Mouse (Mus musculus): ENCODE data around the gene Gm17334. TPM values are rescaled to one million over a fixed set of nuclear protein-coding genes. Genes with fewer than 3 reads are reported as not detected.
A peak's percentile ranks its signal among the peaks of the same experiment; 100 is the strongest.

Gm17334 gene
- polyA plus RNA-seq, 1 experiment from 2014 or later: not detected

DNA sequence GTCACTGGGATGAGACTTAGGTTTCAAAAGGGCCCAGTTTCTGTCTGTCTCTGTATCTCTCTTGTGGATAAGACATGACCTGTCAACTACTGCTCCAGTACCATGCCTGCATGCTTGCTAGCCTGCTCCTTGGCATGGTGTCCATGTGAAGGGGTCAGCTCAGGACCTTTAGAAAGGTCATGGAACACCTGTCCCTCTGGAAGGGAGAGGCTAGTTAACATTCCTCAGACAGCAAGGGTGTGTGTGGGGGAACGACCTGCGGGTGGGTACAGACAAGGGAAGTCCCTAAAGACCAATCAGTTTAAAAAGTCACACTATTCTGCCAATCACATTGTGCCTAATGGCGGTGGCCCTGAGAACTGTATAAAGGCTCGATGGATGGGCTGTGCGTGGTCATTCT is 28.0 kb upstream of the Gm17334 start:
- no peak overlapping the region for H3K27ac ChIP-seq (ENCODE audit: low read depth, low read length)
- H3K9ac ChIP-seq (ENCODE audit: low read depth, low read length): no peak overlapping the region
- H3K36me3 ChIP-seq (ENCODE audit: control insufficient read depth, insufficient read depth, low read length): no peaks in the 10 kb centered on the region
- no peaks in the 10 kb centered on the region for H3K9me3 ChIP-seq (ENCODE audit: control insufficient read depth, low read length)
- no peaks in the 10 kb centered on the region for H3K27me3 ChIP-seq (ENCODE audit: control insufficient read depth, insufficient read depth, low read length)
- peaks cover 18% of the 10 kb centered on the region; the same call in 1 of the 2 replicates for H3K4me1 ChIP-seq (ENCODE audit: control insufficient read depth, insufficient read depth, low read length)
- no peak overlapping the region for H3K4me2 ChIP-seq (replicated peaks; ENCODE audit: low read depth, low read length)
- no peak overlapping the region for H3K4me3 ChIP-seq (ENCODE audit: low read length)
- no peak for ATAC-seq (ENCODE audit: low FRiP score, low TSS enrichment)
- 79% methylated on average over 5 of the region's 5 CpGs for WGBS

DNA sequence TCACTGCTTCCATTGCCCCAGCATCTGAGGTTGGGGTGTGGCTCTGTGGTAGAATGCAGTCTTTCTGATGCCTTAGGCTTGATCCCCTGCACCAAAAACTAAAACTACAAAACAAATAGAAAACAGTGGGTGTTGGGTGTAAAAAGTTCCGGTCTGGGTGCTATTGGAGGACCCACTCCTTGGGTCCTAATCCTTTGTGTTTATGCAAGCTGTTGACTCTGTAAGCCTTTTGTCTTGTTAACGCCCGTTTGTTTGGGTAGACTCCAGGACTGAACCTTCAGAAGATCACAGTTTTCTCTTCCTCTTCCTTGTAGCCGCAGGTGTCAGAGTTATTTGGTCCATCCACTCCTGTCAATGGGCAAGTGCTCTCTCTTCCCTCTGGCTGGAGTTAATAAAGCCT is 27.0 kb upstream of the Gm17334 start:
- no peaks in the 10 kb centered on the region for H3K27me3 ChIP-seq (ENCODE audit: control insufficient read depth, insufficient read depth, low read length)
- no peaks in the 10 kb centered on the region for H3K9me3 ChIP-seq (ENCODE audit: control insufficient read depth, low read length)
- H3K9ac ChIP-seq (ENCODE audit: low read depth, low read length): no peak overlapping the region
- H3K4me2 ChIP-seq (replicated peaks; ENCODE audit: low read depth, low read length): no peak overlapping the region
- H3K36me3 ChIP-seq (ENCODE audit: control insufficient read depth, insufficient read depth, low read length): no peaks in the 10 kb centered on the region
- peaks cover 22% of the 10 kb centered on the region for H3K4me1 ChIP-seq (ENCODE audit: control insufficient read depth, insufficient read depth, low read length)
- H3K27ac ChIP-seq (ENCODE audit: low read depth, low read length): no peak overlapping the region
- ATAC-seq (ENCODE audit: low FRiP score, low TSS enrichment): no peak
- no peak overlapping the region for H3K4me3 ChIP-seq (ENCODE audit: low read length)
- WGBS: 64% methylated on average over 4 of the region's 4 CpGs

DNA sequence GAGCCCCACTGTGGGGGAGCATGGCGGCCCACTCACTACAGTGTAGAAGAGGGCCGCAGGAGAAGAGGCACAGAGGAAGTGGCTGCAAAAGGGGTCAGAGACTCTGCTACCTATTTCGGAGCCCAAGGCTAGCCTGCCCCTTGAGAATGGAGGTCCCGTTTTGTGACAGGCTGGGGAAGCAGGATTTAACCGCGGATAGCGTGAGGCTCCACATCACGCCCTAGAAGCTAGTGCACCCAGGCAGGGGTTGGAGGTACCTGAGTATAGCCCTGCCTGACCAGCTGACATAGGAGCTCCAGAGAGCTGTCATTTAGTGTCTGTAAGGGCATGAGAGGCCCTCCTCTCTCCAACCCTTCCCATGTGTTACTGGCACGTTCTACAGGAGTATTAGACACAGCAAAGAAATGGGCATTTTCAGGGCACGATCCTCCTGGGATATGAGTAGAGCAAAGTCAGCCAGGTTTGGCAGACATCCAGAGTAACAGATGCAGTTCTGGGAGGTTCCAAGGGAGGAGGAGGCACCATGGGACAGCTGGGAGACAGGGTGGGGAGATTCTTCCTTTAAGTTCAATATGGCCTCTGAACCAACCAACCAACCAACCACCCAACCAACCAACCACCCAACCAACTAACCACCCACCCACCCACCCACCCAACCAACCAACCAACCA is 25.2 kb upstream of the Gm17334 start:
- no peak overlapping the region for H3K9ac ChIP-seq (ENCODE audit: low read depth, low read length)
- H3K9me3 ChIP-seq (ENCODE audit: control insufficient read depth, low read length): no peaks in the 10 kb centered on the region
- no peak overlapping the region for H3K27ac ChIP-seq (ENCODE audit: low read depth, low read length)
- no peaks in the 10 kb centered on the region for H3K27me3 ChIP-seq (ENCODE audit: control insufficient read depth, insufficient read depth, low read length)
- H3K36me3 ChIP-seq (ENCODE audit: control insufficient read depth, insufficient read depth, low read length): no peaks in the 10 kb centered on the region
- ATAC-seq (ENCODE audit: low FRiP score, low TSS enrichment): no peak
- H3K4me2 ChIP-seq (replicated peaks; ENCODE audit: low read depth, low read length): no peak overlapping the region
- peaks cover 37% of the 10 kb centered on the region for H3K4me1 ChIP-seq (ENCODE audit: control insufficient read depth, insufficient read depth, low read length)
- WGBS: 96% methylated on average over 10 of the region's 10 CpGs
- H3K4me3 ChIP-seq (ENCODE audit: low read length): no peak overlapping the region

DNA sequence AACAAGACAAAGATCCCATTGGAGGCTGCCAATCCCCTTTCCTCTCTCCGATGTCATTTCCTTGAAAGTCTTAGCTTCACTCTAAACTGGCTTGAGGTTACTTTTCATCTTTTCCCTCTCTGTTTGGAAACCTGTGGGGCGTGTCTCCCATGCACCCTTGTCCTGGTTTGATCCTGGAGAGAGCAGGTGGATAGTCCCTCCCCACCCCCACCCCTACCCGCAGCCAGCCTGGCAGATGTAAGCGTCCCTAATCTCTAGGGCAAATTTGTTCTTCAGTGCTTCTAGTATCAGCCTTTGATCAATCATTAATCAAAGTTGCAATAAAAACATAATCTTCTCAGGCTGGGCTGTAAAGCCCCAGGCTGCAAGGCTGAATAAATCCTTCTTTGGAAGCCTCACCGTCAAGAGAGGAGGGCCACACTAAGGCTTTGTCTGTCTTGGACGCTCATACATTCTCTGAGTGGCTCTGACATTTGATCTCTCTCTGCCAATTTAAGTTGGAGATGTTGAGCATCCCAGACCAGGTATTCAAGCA is 24.5 kb upstream of the Gm17334 start:
- Histone ChIP-seq H3K4me1 (ENCODE audit: control insufficient read depth, insufficient read depth, low read length) (peaks cover 37% of the 10 kb centered on the region), H3K9ac (ENCODE audit: low read depth, low read length) (no peak overlapping the region), H3K36me3 (ENCODE audit: control insufficient read depth, insufficient read depth, low read length) (no peaks in the 10 kb centered on the region), H3K27ac (ENCODE audit: low read depth, low read length) (no peak overlapping the region; the same call in 1 of the 2 replicates), H3K27me3 (ENCODE audit: control insufficient read depth, insufficient read depth, low read length) (no peaks in the 10 kb centered on the region), H3K4me3 (ENCODE audit: low read length) (no peak overlapping the region), H3K9me3 (ENCODE audit: control insufficient read depth, low read length) (no peaks in the 10 kb centered on the region), H3K4me2 (replicated peaks; ENCODE audit: low read depth, low read length) (no peak overlapping the region)
- WGBS: 49% methylated on average over 6 of the region's 6 CpGs
- no peak for ATAC-seq (ENCODE audit: low FRiP score, low TSS enrichment)

DNA sequence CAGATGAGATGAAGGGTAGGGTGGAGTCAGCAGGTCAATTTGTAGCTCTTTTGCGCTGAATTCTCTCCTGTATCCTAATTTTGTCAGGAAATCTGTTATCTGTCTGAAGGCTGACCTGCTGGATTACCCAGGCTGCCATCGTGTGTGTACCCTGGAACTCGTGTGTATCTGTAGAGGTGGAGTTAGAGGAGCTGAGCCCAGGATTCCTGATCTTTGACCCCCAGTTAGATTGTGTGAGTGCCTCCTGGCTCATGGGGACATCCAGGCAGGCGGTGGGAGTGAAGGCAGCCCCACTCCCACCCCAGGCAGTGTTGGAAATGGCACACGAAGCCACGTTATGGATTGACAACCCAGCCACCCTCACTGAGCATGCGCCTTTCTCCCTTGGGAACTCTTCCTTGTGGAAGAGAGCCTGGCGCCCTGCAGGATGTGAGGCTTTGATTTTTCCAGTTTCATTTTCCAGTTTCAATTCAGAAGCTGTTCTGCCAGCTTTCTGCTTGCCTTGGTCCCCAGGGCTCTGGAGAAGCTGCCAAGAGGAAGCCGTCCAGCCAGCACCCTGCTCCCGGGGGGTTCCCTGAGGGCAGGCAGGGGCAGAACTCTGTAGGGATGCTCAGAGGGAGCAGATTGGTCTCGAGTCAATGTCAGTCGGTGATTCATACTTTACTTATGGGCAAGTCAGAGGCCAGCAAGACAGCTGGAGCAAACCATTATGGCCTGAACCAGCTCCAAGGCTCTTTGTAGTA is 23.6 kb upstream of the Gm17334 start:
- Histone ChIP-seq H3K4me1 (ENCODE audit: control insufficient read depth, insufficient read depth, low read length) (peaks cover 37% of the 10 kb centered on the region), H3K4me3 (ENCODE audit: low read length) (no peak overlapping the region), H3K9ac (ENCODE audit: low read depth, low read length) (no peak overlapping the region), H3K27me3 (ENCODE audit: control insufficient read depth, insufficient read depth, low read length) (no peaks in the 10 kb centered on the region), H3K27ac (ENCODE audit: low read depth, low read length) (no peak overlapping the region), H3K36me3 (ENCODE audit: control insufficient read depth, insufficient read depth, low read length) (no peaks in the 10 kb centered on the region), H3K4me2 (replicated peaks; ENCODE audit: low read depth, low read length) (no peak overlapping the region), H3K9me3 (ENCODE audit: control insufficient read depth, low read length) (no peaks in the 10 kb centered on the region)
- 53% methylated on average over 12 of the region's 12 CpGs for WGBS
- ATAC-seq (ENCODE audit: low FRiP score, low TSS enrichment): no peak

DNA sequence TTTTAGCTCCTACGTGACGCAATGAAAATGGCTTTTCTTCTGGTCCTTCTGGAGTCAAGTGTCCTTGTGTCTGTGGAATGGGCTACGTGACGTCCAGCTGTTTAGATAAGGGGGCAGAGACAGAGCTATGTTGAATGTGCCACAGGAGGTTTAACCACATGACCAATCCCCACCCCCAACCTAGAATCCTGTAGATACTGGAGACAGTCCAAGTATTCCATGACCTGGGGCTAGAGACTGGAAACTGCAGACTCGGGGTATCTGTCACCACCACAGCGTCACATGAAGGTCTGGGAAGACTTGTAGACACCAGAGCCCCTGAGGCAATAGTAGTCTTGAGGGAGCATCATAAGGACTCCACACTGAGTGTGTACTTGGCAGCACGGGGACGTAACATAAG is 22.8 kb upstream of the Gm17334 start:
- Histone ChIP-seq H3K27ac (ENCODE audit: low read depth, low read length) (no peak overlapping the region), H3K36me3 (ENCODE audit: control insufficient read depth, insufficient read depth, low read length) (no peaks in the 10 kb centered on the region), H3K4me2 (replicated peaks; ENCODE audit: low read depth, low read length) (no peak overlapping the region), H3K9me3 (ENCODE audit: control insufficient read depth, low read length) (no peaks in the 10 kb centered on the region), H3K4me3 (ENCODE audit: low read length) (no peak overlapping the region), H3K4me1 (ENCODE audit: control insufficient read depth, insufficient read depth, low read length) (peaks cover 37% of the 10 kb centered on the region), H3K9ac (ENCODE audit: low read depth, low read length) (no peak overlapping the region), H3K27me3 (ENCODE audit: control insufficient read depth, insufficient read depth, low read length) (no peaks in the 10 kb centered on the region)
- WGBS: 70% methylated on average over 8 of the region's 8 CpGs
- ATAC-seq (ENCODE audit: low FRiP score, low TSS enrichment): no peak

DNA sequence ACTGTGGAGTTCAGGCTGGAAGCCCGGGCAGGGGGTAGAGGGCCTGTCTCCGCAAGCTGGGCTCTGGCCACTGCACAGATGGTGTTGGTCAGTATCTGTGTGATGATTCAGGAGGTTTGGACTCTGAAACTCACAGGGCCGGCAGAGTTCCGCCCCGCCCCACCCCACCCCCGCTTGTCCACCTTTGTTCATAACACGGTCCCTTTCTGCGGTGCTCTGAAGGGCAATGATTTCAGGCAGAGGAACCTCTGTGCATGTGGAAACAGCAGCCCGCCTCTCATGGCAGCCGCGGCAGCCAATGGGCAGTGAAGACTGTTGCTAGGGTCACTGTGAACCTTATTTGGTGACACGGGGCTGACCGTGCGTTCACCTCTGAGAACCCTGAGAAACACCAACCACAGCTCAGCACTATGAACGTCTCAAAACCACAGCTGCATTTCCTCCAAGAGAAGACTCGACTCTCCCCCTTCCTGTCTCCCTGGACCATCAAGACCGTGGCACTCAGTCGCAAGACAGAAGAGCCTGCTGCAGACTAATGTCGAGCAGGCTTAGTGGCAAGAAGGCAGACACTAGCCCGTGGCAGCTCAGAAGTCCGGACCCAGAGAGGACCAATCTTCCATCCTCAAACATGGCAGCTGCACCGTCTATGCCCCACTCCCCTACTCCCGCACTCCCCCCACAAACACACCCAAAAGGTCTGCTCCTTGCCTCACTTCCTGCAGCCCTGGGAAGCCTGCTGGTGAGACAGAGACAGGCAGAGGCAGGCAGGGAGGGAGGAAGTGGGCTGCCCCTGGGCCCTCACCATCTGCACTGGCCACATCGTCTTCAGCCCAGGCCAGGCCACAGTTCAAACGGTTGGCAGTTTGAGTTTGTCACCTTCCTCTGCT is 21.9 kb upstream of the Gm17334 start:
- peak overlapping the region; percentile 17 for H3K4me2 ChIP-seq (replicated peaks; ENCODE audit: low read depth, low read length)
- peak; percentile 70 for ATAC-seq (ENCODE audit: low FRiP score, low TSS enrichment)
- peaks cover 37% of the 10 kb centered on the region for H3K4me1 ChIP-seq (ENCODE audit: control insufficient read depth, insufficient read depth, low read length)
- WGBS: 32% methylated on average over 25 of the region's 25 CpGs
- 0 out of 2 replicates have a peak, but pooled peaks cover 2% of the 10 kb centered on the region for H3K9me3 ChIP-seq (ENCODE audit: control insufficient read depth, low read length)
- H3K27me3 ChIP-seq (ENCODE audit: control insufficient read depth, insufficient read depth, low read length): no peaks in the 10 kb centered on the region
- peak overlapping the region; percentile 71 for H3K27ac ChIP-seq (ENCODE audit: low read depth, low read length)
- no peak overlapping the region; the same call in 1 of the 2 replicates for H3K4me3 ChIP-seq (ENCODE audit: low read length)
- no peaks in the 10 kb centered on the region for H3K36me3 ChIP-seq (ENCODE audit: control insufficient read depth, insufficient read depth, low read length)
- H3K9ac ChIP-seq (ENCODE audit: low read depth, low read length): 0 out of 2 replicates have a peak overlapping the region, but pooled peaks have one; percentile 18

DNA sequence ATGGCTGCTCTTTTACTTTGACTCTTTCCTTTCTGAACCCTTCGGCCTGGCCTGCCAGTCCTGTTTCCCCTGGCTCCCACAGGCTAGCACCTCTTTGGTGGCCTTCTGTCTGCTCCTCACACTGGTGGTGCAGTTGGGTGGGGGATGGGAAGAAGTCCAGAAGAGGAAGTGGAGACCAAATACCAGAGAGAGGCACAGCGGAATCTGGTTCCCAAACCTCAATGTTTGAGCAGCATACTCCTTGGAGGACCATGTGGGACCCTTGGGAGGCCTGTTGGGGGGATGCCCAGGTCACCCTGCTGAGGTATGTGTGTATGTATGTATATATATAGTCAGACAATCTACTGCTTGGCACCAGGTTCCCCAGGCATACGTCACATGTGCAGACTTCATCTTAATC is 21.0 kb upstream of the Gm17334 start:
- Histone ChIP-seq H3K36me3 (ENCODE audit: control insufficient read depth, insufficient read depth, low read length) (no peaks in the 10 kb centered on the region), H3K9me3 (ENCODE audit: control insufficient read depth, low read length) (0 out of 2 replicates have a peak, but pooled peaks cover 2% of the 10 kb centered on the region), H3K4me1 (ENCODE audit: control insufficient read depth, insufficient read depth, low read length) (peaks cover 37% of the 10 kb centered on the region), H3K27ac (ENCODE audit: low read depth, low read length) (peak overlapping the region; percentile 71; the same call in 1 of the 2 replicates), H3K9ac (ENCODE audit: low read depth, low read length) (no peak overlapping the region), H3K4me2 (replicated peaks; ENCODE audit: low read depth, low read length) (no peak overlapping the region), H3K4me3 (ENCODE audit: low read length) (no peak overlapping the region), H3K27me3 (ENCODE audit: control insufficient read depth, insufficient read depth, low read length) (no peaks in the 10 kb centered on the region)
- 71% methylated on average over 3 of the region's 3 CpGs for WGBS
- no peak for ATAC-seq (ENCODE audit: low FRiP score, low TSS enrichment)

All from kidney, embryonic 14.5 days (tissue).